Mouse (Mus musculus): ENCODE data around the gene Thrb.

Gene Thrb

GRCm38 (mm10) chr14:17719494-17719893 lies 59.4 kb downstream of the Thrb start:
- no peak for DNase-seq

DNA sequence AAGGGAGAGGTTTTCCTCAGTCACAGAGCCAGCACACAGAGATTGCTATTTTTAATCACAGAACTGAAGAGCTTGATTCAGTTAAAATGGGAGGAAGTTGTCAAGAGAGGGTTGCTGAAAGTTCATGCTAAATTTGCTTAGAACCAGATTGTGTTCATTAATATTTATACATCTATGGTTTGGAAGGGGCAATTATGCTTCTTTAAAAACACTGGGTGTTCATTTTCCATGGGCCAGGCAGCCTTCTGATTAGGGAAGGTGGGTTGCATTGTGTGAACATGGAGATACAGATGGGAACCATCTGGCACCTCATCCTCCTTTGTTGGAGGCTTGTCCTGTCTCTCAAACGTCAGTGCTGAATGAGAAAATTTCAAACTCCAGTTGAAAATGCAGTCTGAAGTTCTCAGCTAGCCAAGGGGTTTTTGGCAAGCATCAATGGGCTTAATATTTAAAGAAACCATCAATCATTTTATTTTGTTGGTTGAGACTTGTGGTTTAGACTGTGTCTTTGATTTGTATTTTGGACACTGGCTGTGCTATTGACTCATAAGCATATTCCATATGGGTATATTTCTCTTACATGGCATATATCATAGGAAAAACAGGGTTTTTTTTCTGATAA lies 62.9 kb downstream of the Thrb start:
- DNase-seq = no peak

- DNase-seq = no peak
Measured at GRCm38 (mm10) chr14:17724577-17724976, 64.5 kb downstream of the Thrb start.

- DNase-seq = no peak
Measured at GRCm38 (mm10) chr14:17726906-17727305, 66.8 kb downstream of the Thrb start.

DNA sequence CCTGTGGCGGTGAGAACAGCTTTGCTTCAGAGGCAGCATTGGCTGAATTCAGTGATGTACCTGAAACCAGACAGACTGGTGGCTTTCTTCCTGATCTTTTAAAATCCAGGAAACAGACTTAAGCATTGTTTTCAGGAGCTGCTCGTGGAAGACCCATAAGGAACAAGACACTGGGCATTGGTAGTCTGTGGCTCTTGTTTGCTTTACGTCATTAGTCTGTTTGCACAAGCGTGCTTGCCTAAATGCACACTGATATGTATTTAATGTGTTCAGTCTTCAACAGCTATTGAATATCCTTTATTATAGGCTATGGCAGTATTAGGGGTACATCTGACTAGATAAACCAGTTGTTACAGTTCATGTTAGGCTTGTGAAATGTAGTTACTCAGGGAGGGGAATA lies 67.8 kb downstream of the Thrb start:
- no peak for DNase-seq

- no peak for DNase-seq
Measured at GRCm38 (mm10) chr14:17728889-17729288, 68.8 kb downstream of the Thrb start.

DNA sequence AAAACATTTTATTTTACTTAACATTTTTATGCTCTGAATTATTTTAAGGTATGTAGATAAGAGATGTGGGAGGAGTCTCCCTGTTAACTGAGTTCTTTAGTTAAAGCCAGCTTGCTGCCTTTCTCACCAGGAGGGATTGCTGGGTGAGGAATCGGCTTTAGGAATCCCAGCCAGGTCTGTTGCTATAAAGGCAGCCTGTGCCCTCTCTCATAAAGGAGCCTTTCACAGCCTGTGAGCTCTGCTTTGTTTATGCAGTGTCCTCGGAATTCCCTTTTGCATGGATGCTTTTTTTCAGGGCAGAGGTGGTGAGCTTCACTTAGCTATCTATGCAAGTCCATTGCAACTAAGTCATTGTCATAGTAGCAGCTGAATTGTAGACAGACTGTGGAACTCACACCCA lies 71.0 kb downstream of the Thrb start:
- DNase-seq = no peak

DNA sequence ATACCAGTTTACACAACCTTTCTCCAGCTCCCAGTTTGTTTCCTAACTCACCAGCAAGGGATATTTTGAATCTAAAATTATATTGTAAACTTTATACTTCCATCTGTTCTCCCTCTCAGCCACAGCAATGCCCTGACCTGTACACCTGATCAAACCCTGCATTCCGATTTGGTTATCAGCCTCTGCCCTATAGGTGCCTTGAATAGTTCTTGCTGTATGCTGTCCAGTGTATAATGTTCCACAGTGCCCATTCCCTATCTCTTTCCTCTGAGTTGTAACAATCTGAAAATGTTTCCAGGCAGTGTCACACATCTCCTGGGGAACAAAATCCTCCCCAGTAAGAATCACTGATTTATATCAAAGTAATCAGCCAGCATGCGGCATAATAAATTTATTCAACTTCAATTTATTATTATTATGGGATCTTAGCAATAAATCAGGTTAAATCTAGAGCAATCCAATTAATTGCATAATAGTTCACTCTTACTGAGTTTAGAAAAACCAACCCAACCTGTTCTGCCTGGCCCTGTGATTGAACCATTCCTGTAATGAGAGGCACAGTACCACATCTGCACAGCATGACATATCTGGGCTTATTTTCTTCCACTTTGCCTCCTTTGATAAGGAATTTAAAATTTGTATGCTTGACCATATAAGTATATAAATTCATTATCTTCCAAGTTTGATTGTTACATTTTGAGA lies 73.2 kb downstream of the Thrb start:
- DNase-seq = no peak

DNA sequence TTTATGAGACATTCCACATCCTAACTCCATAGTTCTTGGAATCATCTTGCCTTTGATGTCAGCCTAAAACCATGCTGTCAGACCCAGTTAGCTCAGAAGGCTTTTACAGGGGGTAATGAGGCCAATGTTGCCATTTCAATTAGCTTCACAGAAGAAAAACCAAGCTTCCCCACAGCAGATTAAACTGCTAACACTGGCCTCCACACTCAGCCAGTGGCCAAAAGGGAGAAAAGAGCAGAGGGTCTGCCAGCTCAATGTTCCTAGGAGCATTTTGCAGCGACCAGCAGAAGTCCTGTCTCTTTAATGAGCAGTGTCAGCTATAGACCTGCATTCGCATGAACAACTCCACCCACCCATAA lies 73.7 kb downstream of the Thrb start:
- DNase-seq = no peak

GRCm38 (mm10) chr14:17735440-17735839 lies 75.4 kb downstream of the Thrb start:
- DNase-seq = no peak

DNA sequence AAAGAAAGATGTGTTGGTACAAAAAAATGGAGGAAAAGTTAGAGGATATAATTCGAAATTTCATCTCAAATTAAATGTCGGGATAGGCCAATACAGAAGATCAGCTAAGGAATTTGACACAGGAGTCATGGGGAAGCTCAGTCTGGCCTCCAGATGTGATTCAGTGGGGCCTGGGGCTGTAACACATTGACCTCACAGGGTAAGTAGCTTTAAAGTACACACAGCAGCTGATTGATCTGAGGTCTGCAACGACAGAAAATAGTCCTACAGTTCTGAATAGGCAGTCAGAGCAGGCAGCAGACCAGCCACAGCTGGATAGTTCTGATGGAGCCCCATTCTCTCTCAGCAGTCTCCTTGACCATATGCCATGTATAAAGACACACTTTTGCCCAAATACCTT lies 80.8 kb downstream of the Thrb start:
- no peak for DNase-seq

GRCm38 (mm10) chr14:17742264-17742663 lies 82.2 kb downstream of the Thrb start:
- DNase-seq = no peak

GRCm38 (mm10) chr14:17742902-17743712 lies 83.0 kb downstream of the Thrb start:
- DNase-seq = no peak

- no peak for DNase-seq
Measured at GRCm38 (mm10) chr14:17743713-17744158, 83.7 kb downstream of the Thrb start.

DNA sequence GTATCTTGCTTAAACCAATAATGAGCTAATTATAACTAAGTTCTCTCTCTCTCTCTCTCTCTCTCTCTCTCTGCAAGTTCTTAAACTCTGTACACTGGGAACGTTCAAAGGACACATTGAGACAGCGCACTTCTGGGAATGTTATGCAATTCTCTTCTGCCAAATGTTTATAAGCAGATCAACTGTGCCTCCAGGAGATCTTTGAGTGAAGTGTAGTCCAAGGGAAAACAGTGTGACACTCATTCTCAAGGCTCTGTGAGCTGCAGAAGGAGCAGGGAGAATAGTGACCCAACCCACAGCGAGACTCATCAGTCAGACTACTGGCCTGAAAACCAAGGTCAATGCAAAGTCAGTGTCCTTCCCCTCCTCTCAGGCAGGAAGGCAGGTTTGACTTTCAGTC lies 87.9 kb downstream of the Thrb start:
- no peak for DNase-seq

GRCm38 (mm10) chr14:17748945-17749344 lies 88.9 kb downstream of the Thrb start:
- no peak for DNase-seq

DNA sequence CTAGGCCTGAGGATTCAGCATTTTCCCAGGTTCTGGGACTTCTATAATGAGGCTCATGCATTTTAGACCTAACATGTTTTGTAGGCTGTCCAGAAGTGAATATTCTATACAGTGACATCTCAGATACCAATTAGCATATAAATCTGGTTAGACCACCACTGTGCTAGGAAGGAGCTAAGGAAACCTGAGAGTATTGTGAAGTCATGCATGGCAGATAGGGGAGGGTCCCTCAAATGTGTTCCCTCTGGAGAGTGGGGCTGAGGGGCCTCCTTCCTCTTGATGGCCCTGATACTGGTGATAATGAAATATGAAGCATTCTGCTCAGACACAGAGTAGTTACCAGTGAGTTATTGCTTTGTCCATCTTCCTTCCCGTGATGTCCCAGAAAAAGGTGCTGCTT lies 91.8 kb downstream of the Thrb start:
- no peak for DNase-seq

GRCm38 (mm10) chr14:17753429-17753828 lies 93.4 kb downstream of the Thrb start:
- no peak for DNase-seq

DNA sequence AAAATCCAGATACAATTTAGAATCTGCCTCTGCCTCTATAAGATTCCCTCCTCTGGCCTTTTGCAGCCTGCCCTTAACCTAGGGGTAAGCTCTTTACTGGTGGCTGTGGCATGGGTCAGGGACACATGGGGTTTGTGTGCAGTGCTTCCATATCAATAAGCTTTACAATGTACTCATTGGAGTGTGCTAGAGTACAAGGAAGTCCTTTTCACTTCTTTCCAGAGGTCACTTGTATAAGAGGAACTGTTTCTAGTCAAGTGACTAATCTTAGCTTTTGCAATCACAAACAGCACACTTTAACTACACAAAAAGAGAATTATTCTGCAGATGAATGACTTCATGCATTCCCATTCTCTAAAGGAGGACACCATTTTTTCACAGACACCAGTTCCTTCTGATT lies 96.7 kb downstream of the Thrb start:
- no peak for DNase-seq

GRCm38 (mm10) chr14:17767987-17768386 lies 107.9 kb downstream of the Thrb start:
- no peak for DNase-seq

- DNase-seq = no peak
Measured at GRCm38 (mm10) chr14:17774404-17774803, 114.3 kb downstream of the Thrb start.

DNA sequence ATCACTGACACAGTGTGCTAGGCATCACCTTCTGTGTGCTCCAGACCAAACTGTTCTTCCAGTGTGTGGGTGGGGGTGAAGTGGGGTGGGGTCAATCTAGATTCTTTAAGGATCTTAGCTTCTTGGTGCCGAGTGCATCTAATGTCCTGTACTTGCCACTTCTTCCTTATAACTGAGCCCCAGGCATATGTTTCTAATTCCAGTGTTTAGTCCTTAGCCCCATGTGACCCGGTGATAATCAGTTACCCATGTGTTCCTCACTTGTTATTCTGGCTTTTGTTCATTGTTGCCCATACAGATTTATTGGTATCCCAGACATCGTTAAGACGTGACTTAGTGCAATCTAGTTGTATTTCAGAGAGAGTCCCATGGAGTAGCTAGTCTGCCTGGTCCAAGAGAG lies 121.9 kb downstream of the Thrb start:
- DNase-seq = no peak

DNA sequence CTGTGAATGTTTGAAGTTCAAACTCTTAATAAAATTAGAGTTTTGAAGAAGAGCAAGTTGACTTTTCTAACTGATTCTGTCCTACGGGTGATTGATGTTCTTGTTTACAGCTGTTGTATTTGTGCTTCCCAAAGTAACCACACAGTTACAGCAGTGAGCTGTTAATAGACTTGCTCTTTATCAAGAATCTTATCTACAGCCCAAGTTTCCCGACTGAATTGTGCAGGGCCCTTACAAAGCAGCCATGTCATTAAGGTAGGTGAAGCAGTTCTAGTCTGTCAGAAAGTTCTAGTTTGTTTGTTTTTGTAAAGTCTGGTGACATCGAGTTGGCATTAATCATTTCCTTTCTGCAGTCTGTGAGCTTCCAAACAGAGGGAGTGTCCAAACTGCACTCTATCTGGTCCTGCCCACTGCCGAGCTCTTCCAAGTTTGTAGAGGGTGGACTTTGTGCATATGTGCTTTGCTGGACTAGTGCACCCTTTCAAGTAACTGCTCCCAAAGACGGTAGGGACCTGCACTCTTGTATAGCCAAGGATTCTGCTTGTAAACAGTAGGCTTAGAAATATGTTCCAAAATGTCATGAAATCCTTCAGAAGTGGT lies 124.2 kb downstream of the Thrb start:
- no peak for DNase-seq

DNA sequence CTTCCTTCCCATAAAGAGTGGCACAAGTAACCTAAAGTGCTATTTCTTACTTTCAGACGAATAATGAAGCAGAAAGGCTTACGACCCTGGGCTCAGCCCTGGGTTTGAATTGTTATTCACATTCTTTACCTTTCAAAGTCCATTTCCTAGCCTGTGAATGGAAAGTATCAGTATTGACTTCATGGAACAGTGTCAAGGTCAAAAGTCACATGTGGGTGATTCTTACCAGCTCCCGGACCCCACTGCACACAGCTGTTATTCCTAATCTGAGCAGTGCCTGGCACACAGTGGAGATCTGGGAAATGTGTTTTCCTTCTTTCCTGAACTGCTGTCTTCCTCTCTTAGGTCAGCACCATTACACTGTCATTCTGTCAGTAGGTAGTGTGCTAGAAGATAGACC lies 125.3 kb downstream of the Thrb start:
- no peak for DNase-seq

All from cerebellum, adult 9-11 months (tissue).